ENCODE assay signal across 8 mouse cellular contexts in genomic region chr2:112215977-112216376, GRCm38 (mm10). TPM values are rescaled to one million over a fixed set of nuclear protein-coding genes. Genes with fewer than 3 reads are reported as not detected.
A peak's percentile ranks its signal among the peaks of the same experiment; 100 is the strongest.
DNase-seq lines count a peak whose midpoint lies in the region; ATAC-seq and TF ChIP-seq lines count a peak whose summit lies in the region.

No protein-coding gene starts in this region.

- no peak overlapping the region for H3K4me2 ChIP-seq in midbrain, embryonic 11.5 days

- H3K4me1 ChIP-seq in midbrain, embryonic 11.5 days (ENCODE audit: control insufficient read depth, insufficient read depth, low read length): no peaks in the 10 kb centered on the region
- no peaks in the 10 kb centered on the region for H3K4me1 ChIP-seq in thymus, adult 2 months (replicated peaks; ENCODE audit: control insufficient read depth, insufficient read depth, low read length)

- TF ChIP-seq POLR2A in thymus, adult 2 months (IDR thresholded peaks at IDR 0.05; ENCODE audit: control insufficient read depth, extremely low read depth, insufficient read depth, low read length, poor library complexity): no peak

- no peaks in the 10 kb centered on the region for H3K27me3 ChIP-seq in midbrain, embryonic 11.5 days (ENCODE audit: control insufficient read depth, insufficient read depth, low read length)
- no peaks in the 10 kb centered on the region for H3K27me3 ChIP-seq in thymus, adult 2 months (ENCODE audit: control insufficient read depth, insufficient read depth, low read length)

- H3K36me3 ChIP-seq in midbrain, embryonic 11.5 days (ENCODE audit: control insufficient read depth, insufficient read depth, low read length): no peaks in the 10 kb centered on the region
- no peaks in the 10 kb centered on the region for H3K36me3 ChIP-seq in thymus, adult 2 months (ENCODE audit: control insufficient read depth, insufficient read depth, low read length)

- ATAC-seq in frontal cortex, adult (ENCODE audit: low TSS enrichment): peak; percentile 93
- ATAC-seq in granulocyte monocyte progenitor cell, adult 5-6 weeks (replicated peaks; ENCODE audit: poor library complexity, severe bottlenecking): peak; percentile 94
- ATAC-seq in midbrain, embryonic 11.5 days (ENCODE audit: low FRiP score): peak; percentile 55; the same call in 1 of the 2 replicates

- WGBS in midbrain, embryonic 11.5 days: 10% methylated on average over 1 of the region's 1 CpGs
- WGBS in thymus, adult 2 months: 11% methylated on average over 1 of the region's 1 CpGs

- H3K4me3 ChIP-seq in midbrain, embryonic 11.5 days (ENCODE audit: low read depth, low read length): no peak overlapping the region
- H3K4me3 ChIP-seq in thymus, adult 2 months (ENCODE audit: control insufficient read depth, insufficient read depth, low read length): no peak overlapping the region

- no peaks in the 10 kb centered on the region for H3K9me3 ChIP-seq in midbrain, embryonic 11.5 days (ENCODE audit: control insufficient read depth, low read length)

- TF ChIP-seq CTCF in thymus, adult 2 months (IDR thresholded peaks at IDR 0.05; ENCODE audit: borderline replicate concordance, control insufficient read depth, extremely low read depth, insufficient read depth, low read length, poor library complexity): no peak

- no peak for DNase-seq in frontal cortex, postnatal 10 days (ENCODE audit: low spot score in 2 of 2)
- peak; percentile 11 for DNase-seq in urinary bladder, postnatal 14 days (ENCODE audit: low spot score)
- no peak for DNase-seq in urinary bladder, postnatal 25 days (ENCODE audit: low spot score)
- DNase-seq in midbrain, embryonic 11.5 days (ENCODE audit: low spot score, missing footprints): peak; percentile 90
- DNase-seq in testis, postnatal 10 days (ENCODE audit: low spot score): no peak
- no peak for DNase-seq in thymus, adult 2 months

- H3K9ac ChIP-seq in midbrain, embryonic 11.5 days (ENCODE audit: low read length): no peak overlapping the region

- H3K27ac ChIP-seq in midbrain, embryonic 11.5 days (ENCODE audit: low read depth, low read length): no peak overlapping the region
- H3K27ac ChIP-seq in thymus, adult 2 months (ENCODE audit: control insufficient read depth, insufficient read depth, low read length): no peak overlapping the region

RNA-seq across cellular contexts. Expression of gene Lpcat4, which starts 23.3 kb away (rescaled TPM):
- 17.3 and 26.8 TPM in 2 replicates for total RNA-seq in granulocyte monocyte progenitor cell, adult 5-6 weeks (2014; fragmentation: Nextera tagmentation)
- total RNA-seq in granulocyte monocyte progenitor cell, adult 5-6 weeks (2017): 7.7 and 10.6 TPM in 2 replicates
- 8.9 and 9.3 TPM in 2 replicates for polyA plus RNA-seq in midbrain, embryonic 11.5 days (2014; fragmentation: Nextera tagmentation; extraction: Ambion mirVana)
- 70.0 and 77.7 TPM in 2 replicates for polyA plus RNA-seq in thymus, adult 2 months (2012; rRNA removed)

RNA-seq across cellular contexts. Expression of gene Nutm1, which starts 43.1 kb away (rescaled TPM):
- total RNA-seq in granulocyte monocyte progenitor cell, adult 5-6 weeks (2014; fragmentation: Nextera tagmentation): not detected in 2 replicates
- not detected in 2 replicates for total RNA-seq in granulocyte monocyte progenitor cell, adult 5-6 weeks (2017)
- polyA plus RNA-seq in midbrain, embryonic 11.5 days (2014; fragmentation: Nextera tagmentation; extraction: Ambion mirVana): not detected in 2 replicates
- polyA plus RNA-seq in thymus, adult 2 months (2012; rRNA removed): 0.03 TPM in 1 of 2 replicates, not detected in the other

RNA-seq across cellular contexts. Expression of gene Nop10, which starts 45.7 kb away (rescaled TPM):
- 139 and 177 TPM in 2 replicates for total RNA-seq in granulocyte monocyte progenitor cell, adult 5-6 weeks (2014; fragmentation: Nextera tagmentation)
- total RNA-seq in granulocyte monocyte progenitor cell, adult 5-6 weeks (2017): 220 and 244 TPM in 2 replicates
- polyA plus RNA-seq in midbrain, embryonic 11.5 days (2014; fragmentation: Nextera tagmentation; extraction: Ambion mirVana): 160 and 161 TPM in 2 replicates
- polyA plus RNA-seq in thymus, adult 2 months (2012; rRNA removed): 100 and 126 TPM in 2 replicates

RNA-seq across cellular contexts. Expression of gene Slc12a6, which starts 49.6 kb away (rescaled TPM):
- 57.3 and 62.2 TPM in 2 replicates for total RNA-seq in granulocyte monocyte progenitor cell, adult 5-6 weeks (2014; fragmentation: Nextera tagmentation)
- total RNA-seq in granulocyte monocyte progenitor cell, adult 5-6 weeks (2017): 51.3 and 51.8 TPM in 2 replicates
- 14.4 and 16.0 TPM in 2 replicates for polyA plus RNA-seq in midbrain, embryonic 11.5 days (2014; fragmentation: Nextera tagmentation; extraction: Ambion mirVana)
- 97.6 and 97.8 TPM in 2 replicates for polyA plus RNA-seq in thymus, adult 2 months (2012; rRNA removed)

RNA-seq across cellular contexts. Expression of gene Gm21985, which starts 50.1 kb away (rescaled TPM):
- total RNA-seq in granulocyte monocyte progenitor cell, adult 5-6 weeks (2014; fragmentation: Nextera tagmentation): 0.75 TPM in 1 of 2 replicates, not detected in the other
- total RNA-seq in granulocyte monocyte progenitor cell, adult 5-6 weeks (2017): 0.36 TPM in 1 of 2 replicates, not detected in the other
- not detected in 2 replicates for polyA plus RNA-seq in midbrain, embryonic 11.5 days (2014; fragmentation: Nextera tagmentation; extraction: Ambion mirVana)
- 0.03 TPM in 1 of 2 replicates, not detected in the other for polyA plus RNA-seq in thymus, adult 2 months (2012; rRNA removed)

Comparison
In these comparisons a context has a peak if more than half of its experiments do, and no peak if none do; other contexts are left out.
1. DNase-seq: peak in urinary bladder, postnatal 14 days (single experiment) and midbrain, embryonic 11.5 days (single experiment); none in frontal cortex, postnatal 10 days (0 of 2), urinary bladder, postnatal 25 days (single experiment), testis, postnatal 10 days (single experiment) and thymus, adult 2 months (single experiment).
2. Peak in every context shown above with its lines, with median percentiles within 50 percentile points of each other: ATAC-seq.